Mouse (Mus musculus) myocyte (in vitro differentiated cells): ENCODE measurements around the gene Ccnt2.

ENCODE experiments used
- MYOG ChIP-seq, 3 experiments: IDR thresholded peaks; one replicate each; pipeline ENCODE4 v1.6.1; 2011; ENCODE audit warnings: control low read depth in 2 of 3, low read depth in 2 of 3, mild to moderate bottlenecking in 2 of 3; ENCODE audit not compliant: insufficient read length in 2 of 3, control insufficient read depth in 1 of 3, insufficient read depth in 1 of 3
- POLR2A ChIP-seq: IDR thresholded peaks from one replicate; pipeline ENCODE4 v1.6.1; 2011; ENCODE audit warnings: low read depth, mild to moderate bottlenecking, control low read depth, moderate library complexity; ENCODE audit not compliant: insufficient read length
- TCF12 ChIP-seq: IDR thresholded peaks from one replicate; pipeline ENCODE4 v1.6.1; 2011; ENCODE audit warnings: mild to moderate bottlenecking, control low read depth; ENCODE audit not compliant: poor library complexity, insufficient read depth, severe bottlenecking

- TF ChIP-seq POLR2A (no peak), TCF12 (no peak), MYOG (IDR thresholded peaks at IDR 0.05; ENCODE audit: control insufficient read depth in 1 of 3, insufficient read depth in 1 of 3, insufficient read length in 2 of 3, low read depth in 2 of 3) (no peak)
Measured at GRCm38 (mm10) chr1:127808671-127809070, 34.7 kb downstream of the Ccnt2 start.
